Mouse (Mus musculus) ovary, postnatal 10 days (tissue): ENCODE data around the gene Fyttd1.

Source experiments
- DNase-seq: peaks from one replicate; pipeline ENCODE4 v3.0.0; 2022; ENCODE audit warnings: low spot score

The Fyttd1 gene

DNA sequence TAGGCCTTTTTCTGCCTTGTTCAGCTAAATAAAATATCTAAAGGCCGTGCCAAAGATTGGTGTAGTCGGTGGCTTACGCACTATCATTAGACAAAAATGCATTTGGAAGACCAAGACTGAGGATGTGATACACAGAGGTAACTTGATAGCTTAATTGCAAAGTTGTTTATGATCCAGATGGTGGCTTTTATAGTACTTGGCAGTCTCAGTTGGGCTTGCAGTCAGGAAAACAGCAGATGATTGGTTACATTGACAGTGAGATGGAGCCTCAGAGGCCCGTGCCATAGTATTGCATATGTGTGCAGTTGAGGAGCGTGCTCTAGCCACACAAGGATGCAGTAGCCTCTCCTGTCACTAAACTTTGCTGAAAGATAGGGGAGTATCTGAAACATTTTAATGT is 65.4 kb downstream of the Fyttd1 start:
- DNase-seq: no peak

DNA sequence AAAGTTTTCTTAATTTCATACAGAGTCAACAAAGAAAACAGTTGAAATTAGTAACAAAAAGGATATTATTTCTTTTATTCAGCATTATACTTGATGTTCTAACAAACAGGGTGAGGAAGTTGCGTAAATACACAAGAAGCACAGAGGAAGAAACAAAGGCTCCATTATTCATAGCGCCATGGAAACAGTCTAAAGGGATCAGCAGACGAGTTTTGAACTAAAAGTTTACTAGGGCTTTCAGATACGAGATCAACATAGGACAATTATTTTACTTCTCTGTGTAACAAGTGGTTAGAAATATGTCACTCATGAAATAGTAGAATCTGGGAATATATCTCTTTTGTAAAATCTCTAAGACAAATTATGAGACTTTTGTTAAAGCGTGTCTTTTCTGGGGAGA is 68.1 kb downstream of the Fyttd1 start:
- no peak for DNase-seq

DNA sequence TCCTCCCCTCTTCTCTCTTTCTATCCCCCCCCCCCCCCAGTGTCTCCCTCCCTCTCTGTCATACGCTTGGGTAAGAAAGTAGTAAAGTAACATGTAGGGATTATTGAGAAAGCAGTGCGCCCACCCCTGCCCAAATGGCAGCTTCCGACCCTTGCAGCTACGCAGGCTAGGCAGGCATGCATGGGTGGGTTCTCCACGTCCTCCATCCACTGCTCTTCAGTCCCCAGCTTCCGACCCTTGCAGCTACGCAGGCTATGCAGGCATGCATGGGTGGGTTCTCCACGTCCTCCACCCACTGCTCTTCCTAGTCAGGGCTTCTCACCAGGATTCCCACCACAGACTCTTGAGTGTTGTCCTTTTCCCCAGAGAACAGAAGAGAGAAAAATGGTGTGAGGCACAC is 70.7 kb downstream of the Fyttd1 start:
- DNase-seq: no peak

DNA sequence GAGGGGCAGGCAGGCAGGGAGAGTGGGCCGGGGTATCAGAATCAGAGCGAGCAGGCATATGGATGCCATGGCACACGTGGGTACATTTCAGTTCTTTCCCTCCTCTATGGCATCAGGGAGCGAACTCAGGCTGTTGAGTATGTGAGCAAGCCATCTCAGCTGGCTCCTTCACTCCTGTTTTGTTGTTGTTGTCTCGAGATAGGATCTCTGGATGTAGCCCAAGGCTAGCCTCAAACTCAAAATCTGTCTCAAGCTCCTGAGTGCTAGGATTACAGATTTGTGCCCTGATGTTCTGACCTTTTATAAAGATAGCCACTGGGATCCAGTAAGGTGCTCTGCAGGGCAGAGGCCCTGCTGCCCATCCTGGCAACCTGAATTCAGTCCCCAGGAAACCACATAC is 71.4 kb downstream of the Fyttd1 start:
- no peak for DNase-seq

- no peak for DNase-seq
Measured at GRCm38 (mm10) chr16:32949281-32949680, 72.0 kb downstream of the Fyttd1 start.

- no peak for DNase-seq
Measured at GRCm38 (mm10) chr16:32951074-32951473, 73.8 kb downstream of the Fyttd1 start.

DNA sequence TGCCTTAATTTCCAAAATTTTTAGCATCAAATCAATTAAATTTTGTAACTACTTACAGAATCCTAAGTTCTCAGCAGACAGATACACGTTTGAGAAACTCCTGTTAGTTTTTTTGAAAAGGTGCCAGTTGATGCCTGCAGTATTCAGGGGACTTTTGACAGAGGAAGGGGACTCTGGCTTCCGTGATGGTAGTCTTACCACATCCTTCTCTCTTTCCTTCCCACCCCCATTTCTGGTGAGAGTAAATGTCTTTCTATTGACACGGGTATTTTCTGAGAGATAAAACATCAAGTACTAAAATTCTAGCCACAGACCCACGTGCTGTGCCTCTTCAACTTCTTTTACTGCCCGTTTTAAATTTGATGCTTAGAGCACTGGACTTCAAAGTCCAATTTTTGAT is 76.5 kb downstream of the Fyttd1 start:
- DNase-seq: no peak

DNA sequence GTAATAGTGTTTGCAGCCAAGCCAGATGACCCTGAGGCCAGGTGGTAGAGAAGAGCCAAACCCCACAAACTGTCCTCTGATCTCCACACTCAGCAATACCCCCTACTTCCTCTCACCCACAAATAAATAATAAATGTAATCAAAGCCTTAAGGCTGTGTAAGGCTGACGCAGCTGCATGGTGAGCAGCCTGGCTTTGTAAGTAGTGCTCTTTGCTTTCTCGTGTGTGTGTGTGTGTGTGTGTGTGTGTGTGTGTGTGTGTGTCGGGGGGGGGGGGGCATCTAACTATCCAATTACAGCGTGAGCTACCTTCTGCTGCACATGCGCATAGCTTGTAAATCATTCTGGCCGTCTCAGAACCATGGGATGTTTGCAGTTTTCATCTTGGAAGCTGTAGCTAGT is 77.0 kb downstream of the Fyttd1 start:
- DNase-seq: no peak

DNA sequence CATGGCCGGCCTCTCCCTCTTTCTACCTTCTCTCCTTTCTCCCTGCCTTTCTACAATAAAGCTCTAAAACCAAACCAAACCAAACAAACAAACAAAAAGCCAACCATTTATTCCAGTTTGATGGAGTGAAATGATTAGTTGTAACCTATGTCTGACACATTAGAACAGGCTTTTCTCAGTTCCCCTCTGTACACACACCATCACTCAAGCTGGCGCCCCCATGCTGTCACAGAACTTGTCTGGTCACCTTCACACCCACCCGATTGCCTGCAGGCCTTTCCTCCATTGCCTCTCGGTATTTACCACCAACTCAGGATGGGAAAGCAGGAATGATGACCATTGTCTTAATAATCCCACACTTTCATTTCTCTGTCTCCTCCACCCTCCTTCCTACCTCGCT is 79.6 kb downstream of the Fyttd1 start:
- DNase-seq: no peak
